Comparison of ENCODE assay signal across 8 mouse cellular contexts in the genomic region with DNA sequence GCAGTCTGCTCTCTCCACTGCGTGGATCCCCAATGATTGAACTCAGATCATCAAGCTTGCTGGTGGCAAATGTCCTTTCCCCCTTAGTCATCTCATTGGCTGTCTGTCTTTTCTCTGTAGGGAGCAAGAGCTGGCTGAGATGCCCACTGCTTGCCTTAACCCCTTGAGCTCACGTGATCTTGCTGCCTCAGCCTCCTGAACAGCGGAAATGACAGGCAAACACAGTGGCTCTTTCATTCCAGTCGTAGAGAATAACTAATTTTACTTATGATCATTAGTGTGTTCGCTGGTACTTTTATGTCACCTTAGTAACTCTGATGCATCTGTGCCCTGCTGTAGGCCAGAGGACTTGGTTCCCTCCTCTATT.
A peak's percentile ranks its signal among the peaks of the same experiment; 100 is the strongest.
DNase-seq lines count a peak whose midpoint lies in the region; ATAC-seq and TF ChIP-seq lines count a peak whose summit lies in the region.

No protein-coding gene starts in this region.

- no peak for TF ChIP-seq EP300 in CH12.LX (IDR thresholded peaks at IDR 0.05; ENCODE audit: low read length)

- TF ChIP-seq RAD21 in CH12.LX (IDR thresholded peaks at IDR 0.05; ENCODE audit: low read depth, low read length): no peak

- 59% methylated on average over 5 of the region's 5 CpGs for WGBS in heart, embryonic 11.5 days (ENCODE audit: insufficient replicate concordance)
- WGBS in forebrain, embryonic 14.5 days: 49% methylated on average over 5 of the region's 5 CpGs
- WGBS in liver, embryonic 16.5 days (ENCODE audit: insufficient replicate concordance): 50% methylated on average over 5 of the region's 5 CpGs

- no peak for TF ChIP-seq CTCF in CH12.LX (conservative IDR thresholded peaks at IDR 0.05 in 1 of 2, IDR thresholded peaks at IDR 0.05 in 1 of 2; ENCODE audit: low read depth in 2 of 2, low read length in 2 of 2)

- no peaks in the 10 kb centered on the region for H3K4me1 ChIP-seq in heart, embryonic 11.5 days (ENCODE audit: control insufficient read depth, insufficient read depth, low read length)
- peaks cover 6 to 32% of the 10 kb centered on the region in 2 experiments for H3K4me1 ChIP-seq in CH12.LX (ENCODE audit: control insufficient read depth in 1 of 2, insufficient read depth in 2 of 2)
- peaks cover 7% of the 10 kb centered on the region for H3K4me1 ChIP-seq in forebrain, embryonic 14.5 days (ENCODE audit: control insufficient read depth, insufficient read depth, low read length)
- H3K4me1 ChIP-seq in liver, embryonic 16.5 days (ENCODE audit: control insufficient read depth, low read depth, low read length): peaks cover 8% of the 10 kb centered on the region; the same call in 1 of the 2 replicates

- no peak for DNase-seq in heart, postnatal 36 days
- no peak for DNase-seq in CH12.LX (ENCODE audit: extremely low read depth)
- no peak for DNase-seq in forebrain, embryonic 14.5 days (ENCODE audit: low spot score)
- no peak for DNase-seq in right cerebral cortex, postnatal 25 days

- intact Hi-C loops in heart, postnatal 36 days (cut with DNase I): loop anchor here (5.0 kb wide), 1 partner anchor 50 kb away; no protein-coding TSS in a partner anchor

- H3K27ac ChIP-seq in heart, embryonic 11.5 days (ENCODE audit: low read depth, low read length): no peak overlapping the region
- H3K27ac ChIP-seq in CH12.LX (ENCODE audit: insufficient read depth, low read depth): peak overlapping the region; percentile 91
- H3K27ac ChIP-seq in forebrain, embryonic 14.5 days (ENCODE audit: low read depth, low read length): no peak overlapping the region
- no peak overlapping the region for H3K27ac ChIP-seq in liver, embryonic 16.5 days (ENCODE audit: low read length)

- H3K9ac ChIP-seq in heart, embryonic 11.5 days (ENCODE audit: low read depth, low read length): no peak overlapping the region
- H3K9ac ChIP-seq in CH12.LX (ENCODE audit: insufficient read depth, low read depth): peak overlapping the region; percentile 87
- peak overlapping the region; percentile 48; the same call in 1 of the 2 replicates for H3K9ac ChIP-seq in forebrain, embryonic 14.5 days (ENCODE audit: low read length)
- no peak overlapping the region for H3K9ac ChIP-seq in liver, embryonic 16.5 days (ENCODE audit: low read depth, low read length)

- dilution Hi-C loops in CH12.LX (cut with MboI; ENCODE audit: extremely low pct_ligation_motif_present, extremely low pct_unique_long_range_greater_than_20kb, low sequenced_read_pairs): no loop called here

- TF ChIP-seq POLR2A in CH12.LX (IDR thresholded peaks at IDR 0.05; ENCODE audit: low read depth, low read length): no peak

- no peaks in the 10 kb centered on the region for H3K36me3 ChIP-seq in heart, embryonic 11.5 days (ENCODE audit: control insufficient read depth, insufficient read depth, low read length)
- H3K36me3 ChIP-seq in CH12.LX (replicated peaks in 1 of 2; ENCODE audit: control insufficient read depth in 1 of 2, insufficient read depth in 1 of 2, low read length in 1 of 2): no peaks in the 10 kb centered on the region
- H3K36me3 ChIP-seq in forebrain, embryonic 14.5 days (ENCODE audit: control insufficient read depth, insufficient read depth, low read length): no peaks in the 10 kb centered on the region
- no peaks in the 10 kb centered on the region for H3K36me3 ChIP-seq in liver, embryonic 16.5 days (ENCODE audit: control insufficient read depth, insufficient read depth)

- no peak for ATAC-seq in heart, embryonic 11.5 days (replicated peaks; ENCODE audit: insufficient number of reproducible peaks, low FRiP score, low TSS enrichment)
- peak; percentile 6; the same call in 1 of the 2 replicates for ATAC-seq in forebrain, embryonic 14.5 days
- ATAC-seq in liver, embryonic 16.5 days (ENCODE audit: low read depth): no peak; the same call in 1 of the 2 replicates
- no peak for ATAC-seq in erythroid progenitor cell, adult 5-6 weeks (replicated peaks; ENCODE audit: low FRiP score, poor library complexity, severe bottlenecking)
- no peak for ATAC-seq in cerebellum, adult (ENCODE audit: insufficient number of reproducible peaks, low FRiP score, low TSS enrichment)

- H3K9me3 ChIP-seq in heart, embryonic 11.5 days (replicated peaks; ENCODE audit: control insufficient read depth, low read length): no peaks in the 10 kb centered on the region
- H3K9me3 ChIP-seq in CH12.LX (replicated peaks; ENCODE audit: low read length): no peaks in the 10 kb centered on the region
- no peaks in the 10 kb centered on the region for H3K9me3 ChIP-seq in forebrain, embryonic 14.5 days (replicated peaks; ENCODE audit: control insufficient read depth, low read length)
- no peaks in the 10 kb centered on the region for H3K9me3 ChIP-seq in liver, embryonic 16.5 days (replicated peaks; ENCODE audit: control insufficient read depth, low read length)

- H3K4me2 ChIP-seq in heart, embryonic 11.5 days: peak overlapping the region; percentile 66
- H3K4me2 ChIP-seq in CH12.LX (ENCODE audit: insufficient read depth, low read depth, poor library complexity, severe bottlenecking): peak overlapping the region; percentile 69
- no peak overlapping the region for H3K4me2 ChIP-seq in forebrain, embryonic 14.5 days (ENCODE audit: low read length)
- peak overlapping the region; percentile 77 for H3K4me2 ChIP-seq in liver, embryonic 16.5 days (ENCODE audit: low read depth, low read length)

- no peaks in the 10 kb centered on the region for H3K79me2 ChIP-seq in CH12.LX (replicated peaks; ENCODE audit: control insufficient read depth, extremely low read depth, insufficient read depth, poor library complexity, severe bottlenecking)

- in situ Hi-C loops in CH12.LX (cut with MboI; ENCODE audit: low pct_ligation_motif_present, low pct_unique_long_range_greater_than_20kb, low sequenced_read_pairs): no loop called here

- H3K4me3 ChIP-seq in heart, embryonic 11.5 days (ENCODE audit: low read depth, low read length): peak overlapping the region; percentile 44; the same call in 1 of the 2 replicates
- H3K4me3 ChIP-seq in CH12.LX (replicated peaks in 1 of 3; ENCODE audit: low read depth in 2 of 3, low read length in 2 of 3, poor library complexity in 1 of 3): peak overlapping the region; percentile 40 to 69 (median 63)
- H3K4me3 ChIP-seq in forebrain, embryonic 14.5 days (ENCODE audit: low read depth, low read length): no peak overlapping the region
- H3K4me3 ChIP-seq in liver, embryonic 16.5 days (ENCODE audit: low read depth, low read length): peak overlapping the region; percentile 59

- no peaks in the 10 kb centered on the region for H3K27me3 ChIP-seq in heart, embryonic 11.5 days (ENCODE audit: control insufficient read depth, insufficient read depth, low read length)
- no peaks in the 10 kb centered on the region for H3K27me3 ChIP-seq in CH12.LX (replicated peaks)
- H3K27me3 ChIP-seq in forebrain, embryonic 14.5 days (replicated peaks; ENCODE audit: control insufficient read depth, insufficient read depth, low read length): 0 out of 2 replicates have a peak, but pooled peaks cover 7% of the 10 kb centered on the region
- H3K27me3 ChIP-seq in liver, embryonic 16.5 days (ENCODE audit: control insufficient read depth, insufficient read depth, low read depth, low read length): no peaks in the 10 kb centered on the region

TF ChIP-seq in CH12.LX, 34 proteins besides CTCF, POLR2A, EP300 and RAD21:
- TF ChIP-seq KAT2A (IDR thresholded peaks at IDR 0.05; ENCODE audit: insufficient replicate concordance, low read length) (no peak), TCF12 (IDR thresholded peaks at IDR 0.05; ENCODE audit: low read depth, low read length) (no peak), POLR2AphosphoS2 (IDR thresholded peaks at IDR 0.05; ENCODE audit: low read depth, low read length) (no peak), SIN3A (IDR thresholded peaks at IDR 0.05; ENCODE audit: low read length) (no peak), UBTF (IDR thresholded peaks at IDR 0.05; ENCODE audit: low read depth, low read length) (no peak), MAZ (IDR thresholded peaks at IDR 0.05; ENCODE audit: low read depth, low read length) (0 out of 2 replicates have a peak, but pooled peaks have one; percentile 7), IRF4 (IDR thresholded peaks at IDR 0.05; ENCODE audit: low read depth, low read length) (no peak), ELF1 (IDR thresholded peaks at IDR 0.05; ENCODE audit: low read depth, low read length) (no peak), CHD2 (IDR thresholded peaks at IDR 0.05; ENCODE audit: low read length) (no peak), USF2 (conservative IDR thresholded peaks at IDR 0.05; ENCODE audit: low read depth, low read length) (no peak), MXI1 (IDR thresholded peaks at IDR 0.05; ENCODE audit: low read depth, low read length) (no peak), JUN (IDR thresholded peaks at IDR 0.05; ENCODE audit: insufficient read depth, low read depth, low read length) (no peak), BHLHE40 (IDR thresholded peaks at IDR 0.05; ENCODE audit: low read depth, low read length) (peak; percentile 57), GABPA (IDR thresholded peaks at IDR 0.05; ENCODE audit: insufficient replicate concordance, low read depth, low read length) (no peak)

Comparison
In these comparisons a context has a peak if more than half of its experiments do, and no peak if none do; other contexts are left out.
1. H3K9ac ChIP-seq: peak in CH12.LX (single experiment) and forebrain, embryonic 14.5 days (single experiment); none in heart, embryonic 11.5 days (single experiment) and liver, embryonic 16.5 days (single experiment).